Mouse (Mus musculus): ENCODE data around the gene Aox4.

DNA sequence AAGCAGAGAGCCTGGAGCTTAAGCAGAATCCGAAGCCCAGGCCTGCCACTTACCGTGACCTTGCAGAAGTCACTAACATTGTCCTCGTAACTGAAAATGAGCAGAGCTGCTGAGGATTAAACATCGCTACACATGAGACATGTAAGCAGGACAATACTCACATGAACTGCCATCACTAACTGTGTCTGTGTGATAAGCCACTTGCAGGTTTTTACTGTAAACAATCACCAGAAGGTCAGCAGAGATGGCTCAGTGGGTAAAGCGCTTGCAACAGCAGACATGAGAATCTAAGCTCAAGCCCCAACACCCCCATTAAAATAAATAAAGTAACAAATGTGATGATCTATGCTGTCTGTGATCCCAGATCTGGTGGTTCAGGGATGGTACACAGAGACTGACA lies 28.2 kb downstream of the Aox4 start:
- TF ChIP-seq POLR2A (IDR thresholded peaks at IDR 0.05; ENCODE audit: low read depth, low read length): no peak
- no peak for TF ChIP-seq HCFC1 (IDR thresholded peaks at IDR 0.05; ENCODE audit: low read depth, low read length)
- no peak for TF ChIP-seq EP300 (IDR thresholded peaks at IDR 0.05; ENCODE audit: low read length)
- TF ChIP-seq CTCF (conservative IDR thresholded peaks at IDR 0.05 in 1 of 2, IDR thresholded peaks at IDR 0.05 in 1 of 2; ENCODE audit: low read depth in 2 of 2, low read length in 2 of 2): no peak
- TF ChIP-seq CHD1 (IDR thresholded peaks at IDR 0.05; ENCODE audit: low read depth, low read length): no peak
- no peak for TF ChIP-seq RCOR1 (conservative IDR thresholded peaks at IDR 0.05; ENCODE audit: low read depth, low read length)
- no peak for TF ChIP-seq ZKSCAN1 (IDR thresholded peaks at IDR 0.05; ENCODE audit: borderline replicate concordance, low read depth, low read length)
- TF ChIP-seq E2F4 (IDR thresholded peaks at IDR 0.05; ENCODE audit: insufficient replicate concordance, low read depth, low read length): no peak
- TF ChIP-seq ZMIZ1 (IDR thresholded peaks at IDR 0.05; ENCODE audit: low read depth, low read length): no peak
- no peak for TF ChIP-seq MAFK (IDR thresholded peaks at IDR 0.05; ENCODE audit: insufficient replicate concordance, low read length)
- no peak for TF ChIP-seq TBP (conservative IDR thresholded peaks at IDR 0.05; ENCODE audit: low read depth, low read length)

Data from CH12.LX (cell line).